ENCODE assay signal across 8 mouse cellular contexts in genomic region chr16:17804449-17804912, GRCm38 (mm10). TPM values are rescaled to one million over a fixed set of nuclear protein-coding genes. Genes with fewer than 3 reads are reported as not detected.
DNase-seq lines count a peak whose midpoint lies in the region; ATAC-seq and TF ChIP-seq lines count a peak whose summit lies in the region.

No protein-coding gene starts in this region.

- H3K9me3 ChIP-seq in hindbrain, embryonic 10.5 days, result no peaks in the 10 kb centered on the region
- H3K9me3 ChIP-seq in liver, embryonic 15.5 days (replicated peaks), result no peaks in the 10 kb centered on the region

- 1% methylated on average over 33 of the region's 33 CpGs for WGBS in hindbrain, embryonic 10.5 days
- 1% methylated on average over 33 of the region's 33 CpGs for WGBS in liver, embryonic 15.5 days (ENCODE audit: insufficient replicate concordance)

- H3K27ac ChIP-seq in layer of hippocampus, adult 2 months, result no peak overlapping the region
- H3K27ac ChIP-seq in hindbrain, embryonic 10.5 days, result 0 out of 2 replicates have a peak overlapping the region, but pooled peaks have one; percentile 3
- H3K27ac ChIP-seq in liver, embryonic 15.5 days (replicated peaks), result no peak overlapping the region

- ATAC-seq in liver, embryonic 15.5 days (ENCODE audit: insufficient read depth), result no peak
- no peak for ATAC-seq in inflammation-experienced regulatory T-cells, adult 6 months

- no peak for DNase-seq in layer of hippocampus, adult 2 months (ENCODE audit: low spot score in 2 of 2)
- no peak for DNase-seq in layer of hippocampus, adult 8-10 months (ENCODE audit: low spot score in 2 of 2)
- peak; percentile 41 to 58 for DNase-seq in adrenal gland, postnatal 36 days
- peak; percentile 77 for DNase-seq in hindbrain, embryonic 10.5 days (ENCODE audit: low spot score)
- peak; percentile 44 for DNase-seq in thymus, postnatal 14 days
- DNase-seq in gastrocnemius, adult 8-10 months (ENCODE audit: low spot score in 2 of 2), result no peak

- TF ChIP-seq CTCF in layer of hippocampus, adult 2 months (conservative IDR thresholded peaks at IDR 0.05), result no peak

- peak overlapping the region; percentile 44 for H3K4me3 ChIP-seq in layer of hippocampus, adult 2 months
- H3K4me3 ChIP-seq in hindbrain, embryonic 10.5 days, result peak overlapping the region; percentile 54
- H3K4me3 ChIP-seq in liver, embryonic 15.5 days (replicated peaks), result peak overlapping the region; percentile 44

- peaks cover 60% of the 10 kb centered on the region for H3K4me1 ChIP-seq in hindbrain, embryonic 10.5 days (replicated peaks)
- H3K4me1 ChIP-seq in liver, embryonic 15.5 days (replicated peaks), result peaks cover 43% of the 10 kb centered on the region

- no peak overlapping the region for H3K9ac ChIP-seq in liver, embryonic 15.5 days

- H3K4me2 ChIP-seq in liver, embryonic 15.5 days, result peak overlapping the region; percentile 69

- peaks cover 94% of the 10 kb centered on the region for H3K27me3 ChIP-seq in hindbrain, embryonic 10.5 days (ENCODE audit: insufficient read depth, poor library complexity, severe bottlenecking)
- peaks cover 99% of the 10 kb centered on the region for H3K27me3 ChIP-seq in liver, embryonic 15.5 days

- no peaks in the 10 kb centered on the region for H3K36me3 ChIP-seq in hindbrain, embryonic 10.5 days
- no peaks in the 10 kb centered on the region for H3K36me3 ChIP-seq in liver, embryonic 15.5 days (replicated peaks)

RNA-seq across cellular contexts. Expression of gene Scarf2, which starts 7.4 kb away (rescaled TPM):
- 1 to 10 TPM; 2.5 to 2.7 TPM for total RNA-seq in layer of hippocampus, adult 2 months (2021)
- total RNA-seq in layer of hippocampus, adult 8-10 months (2022), result 1 to 10 TPM; 1.9 to 4.7 (median 3.0) TPM
- total RNA-seq in adrenal gland, postnatal 36 days (2021), result 10 to 100 TPM in 1 of 2 experiments, 1 to 10 TPM in 1; 8.6 to 11.6 TPM
- 5.4 and 9.6 TPM in 2 replicates for polyA plus RNA-seq in hindbrain, embryonic 10.5 days (2016; fragmentation: Nextera tagmentation; extraction: Ambion mirVana)
- 1.0 and 1.8 TPM in 2 replicates for polyA plus RNA-seq in liver, embryonic 15.5 days (2015; fragmentation: Nextera tagmentation; extraction: Ambion mirVana)
- 1 to 10 TPM; 1.1 to 3.3 (median 2.4) TPM for total RNA-seq in gastrocnemius, adult 8-10 months (2022)
- polyA plus RNA-seq in inflammation-experienced regulatory T-cells, adult 6 months (2017; shearing (Covaris generic)), result not detected

RNA-seq across cellular contexts. Expression of gene B830017H08Rik, which starts 28.4 kb away (rescaled TPM):
- 1 to 10 TPM; 3.2 to 4.5 TPM for total RNA-seq in layer of hippocampus, adult 2 months (2021)
- total RNA-seq in layer of hippocampus, adult 8-10 months (2022), result 1 to 10 TPM; 2.7 to 3.9 (median 3.4) TPM
- total RNA-seq in adrenal gland, postnatal 36 days (2021), result not detected
- 0.22 TPM in 1 of 2 replicates, not detected in the other for polyA plus RNA-seq in hindbrain, embryonic 10.5 days (2016; fragmentation: Nextera tagmentation; extraction: Ambion mirVana)
- not detected in 2 replicates for polyA plus RNA-seq in liver, embryonic 15.5 days (2015; fragmentation: Nextera tagmentation; extraction: Ambion mirVana)
- not detected for total RNA-seq in gastrocnemius, adult 8-10 months (2022)
- polyA plus RNA-seq in inflammation-experienced regulatory T-cells, adult 6 months (2017; shearing (Covaris generic)), result not detected

RNA-seq across cellular contexts. Expression of gene Car15, which starts 33.7 kb away (rescaled TPM):
- 10 to 100 TPM; 13.1 to 16.8 TPM for total RNA-seq in layer of hippocampus, adult 2 months (2021)
- total RNA-seq in layer of hippocampus, adult 8-10 months (2022), result 10 to 100 TPM in 3 of 4 experiments, 1 to 10 TPM in 1; 9.4 to 15.9 (median 12.6) TPM
- 1 to 10 TPM; 1.7 to 2.3 TPM for total RNA-seq in adrenal gland, postnatal 36 days (2021)
- polyA plus RNA-seq in hindbrain, embryonic 10.5 days (2016; fragmentation: Nextera tagmentation; extraction: Ambion mirVana), result 1.9 and 2.3 TPM in 2 replicates
- 0.55 and 0.89 TPM in 2 replicates for polyA plus RNA-seq in liver, embryonic 15.5 days (2015; fragmentation: Nextera tagmentation; extraction: Ambion mirVana)
- 1 to 10 TPM in 2 of 4 experiments, under 1 TPM in 2; 0.46 to 1.1 (median 0.81) TPM for total RNA-seq in gastrocnemius, adult 8-10 months (2022)
- polyA plus RNA-seq in inflammation-experienced regulatory T-cells, adult 6 months (2017; shearing (Covaris generic)), result 1 to 10 TPM in 2 of 3 experiments, under 1 TPM in 1; 0.67 to 1.9 (median 1.5) TPM

RNA-seq across cellular contexts. Expression of gene Klhl22, which starts 45.1 kb away (rescaled TPM):
- 100 to 1,000 TPM; 101 TPM for total RNA-seq in layer of hippocampus, adult 2 months (2021)
- 100 to 1,000 TPM in 2 of 4 experiments, 10 to 100 TPM in 2; 95.8 to 105 (median 101) TPM for total RNA-seq in layer of hippocampus, adult 8-10 months (2022)
- total RNA-seq in adrenal gland, postnatal 36 days (2021), result 10 to 100 TPM; 38.3 to 43.1 TPM
- 57.5 TPM in 2 replicates for polyA plus RNA-seq in hindbrain, embryonic 10.5 days (2016; fragmentation: Nextera tagmentation; extraction: Ambion mirVana)
- polyA plus RNA-seq in liver, embryonic 15.5 days (2015; fragmentation: Nextera tagmentation; extraction: Ambion mirVana), result 13.0 and 14.3 TPM in 2 replicates
- total RNA-seq in gastrocnemius, adult 8-10 months (2022), result 10 to 100 TPM; 20.1 to 30.6 (median 25.4) TPM
- polyA plus RNA-seq in inflammation-experienced regulatory T-cells, adult 6 months (2017; shearing (Covaris generic)), result 10 to 100 TPM; 11.8 to 28.7 (median 13.4) TPM

Comparison
In these comparisons a context has a peak if more than half of its experiments do, and no peak if none do; other contexts are left out.
1. DNase-seq: peak in adrenal gland, postnatal 36 days (2 of 2), hindbrain, embryonic 10.5 days (single experiment) and thymus, postnatal 14 days (single experiment); none in layer of hippocampus, adult 2 months (0 of 2), layer of hippocampus, adult 8-10 months (0 of 2) and gastrocnemius, adult 8-10 months (0 of 2).
2. Peak in every context shown above with its lines, with median percentiles within 50 percentile points of each other: H3K4me3 ChIP-seq.